Mouse (Mus musculus): ENCODE measurements around the gene Tprkb. TPM values are rescaled to one million over a fixed set of nuclear protein-coding genes. Genes with fewer than 3 reads are reported as not detected.
"Not testable (repeated sequence)": the region's sequence is repeated elsewhere in the genome, so short reads cannot be mapped to it uniquely, and the experiment has no call there.

The Tprkb gene
- total RNA-seq, 1 experiment from 2014 or later: 66.9 TPM

- peak; percentile 85 for DNase-seq
These were observed 4.2 kb downstream of the Tprkb start, which contains the start of gene Nat8f1 for GRCm38 (mm10) chr6:85915539-85916513. Gene Nat8f1 (minus strand): TSS chr6:85915687.

- no peak for DNase-seq
These were observed 4.9 kb downstream of the Tprkb start for GRCm38 (mm10) chr6:85916596-85916995.

- DNase-seq: not testable (repeated sequence)
These were observed 6.7 kb downstream of the Tprkb start for GRCm38 (mm10) chr6:85918341-85918740.

- no peak for DNase-seq
These were observed 7.7 kb downstream of the Tprkb start for GRCm38 (mm10) chr6:85919401-85919800.

GRCm38 (mm10) chr6:85923643-85924042, 12.0 kb downstream of the Tprkb start:
- no peak for DNase-seq

GRCm38 (mm10) chr6:85926709-85927108, 15.0 kb downstream of the Tprkb start:
- no peak for DNase-seq

- DNase-seq: no peak
These were observed 16.1 kb downstream of the Tprkb start for GRCm38 (mm10) chr6:85927476-85928464.

- no peak for DNase-seq
These were observed 17.6 kb downstream of the Tprkb start for GRCm38 (mm10) chr6:85929312-85929711.

GRCm38 (mm10) chr6:85934047-85934446, 22.4 kb downstream of the Tprkb start:
- no peak for DNase-seq

GRCm38 (mm10) chr6:85935646-85936045, 24.0 kb downstream of the Tprkb start:
- no peak for DNase-seq

- DNase-seq: peak; percentile 82
These were observed 25.1 kb downstream of the Tprkb start for GRCm38 (mm10) chr6:85936508-85937465.

GRCm38 (mm10) chr6:85938701-85939100, 27.0 kb downstream of the Tprkb start:
- no peak for DNase-seq

GRCm38 (mm10) chr6:85942469-85942868, 30.8 kb downstream of the Tprkb start:
- no peak for DNase-seq

- no peak for DNase-seq
These were observed 36.9 kb downstream of the Tprkb start for GRCm38 (mm10) chr6:85948549-85948948.

GRCm38 (mm10) chr6:85957581-85957980, 45.9 kb downstream of the Tprkb start:
- no peak for DNase-seq

- DNase-seq: peak; percentile 93
These were observed 49.7 kb downstream of the Tprkb start, which contains the start of gene Dusp11 for GRCm38 (mm10) chr6:85961101-85962091. Gene Dusp11 (minus strand): TSS chr6:85961667.

- not testable (repeated sequence) for DNase-seq
These were observed 54.4 kb downstream of the Tprkb start for GRCm38 (mm10) chr6:85966081-85966480.

- DNase-seq: no peak
These were observed 55.0 kb downstream of the Tprkb start for GRCm38 (mm10) chr6:85966686-85967085.

GRCm38 (mm10) chr6:85969889-85970288, 58.2 kb downstream of the Tprkb start:
- DNase-seq: no peak

- DNase-seq: no peak
These were observed 61.0 kb downstream of the Tprkb start for GRCm38 (mm10) chr6:85972699-85973098.
